Mouse (Mus musculus) heart, postnatal 0 days (tissue): ENCODE measurements around the gene Ciao2a.

Experiments
- CTCF ChIP-seq: IDR thresholded peaks from 2 replicates; pipeline ENCODE4 v1.5.1; 2016; ENCODE audit warnings: antibody characterized with exemption, control low read depth, low read depth
- EP300 ChIP-seq: IDR thresholded peaks from 2 replicates; pipeline ENCODE4 v1.6.1; 2016; ENCODE audit warnings: antibody characterized with exemption, low read depth

GRCm38 (mm10) chr9:66121421-66121820 lies 5.0 kb upstream of the Ciao2a start:
- no peak for TF ChIP-seq CTCF
- TF ChIP-seq EP300: no peak
